Comparison of ENCODE assay signal across 31 mouse cellular contexts in genomic region chr8:70716521-70717400, GRCm38 (mm10). TPM values are rescaled to one million over a fixed set of nuclear protein-coding genes. Genes with fewer than 3 reads are reported as not detected.
DNase-seq lines count a peak whose midpoint lies in the region; ATAC-seq and TF ChIP-seq lines count a peak whose summit lies in the region.
"Had no signal": no experiment of that assay in that cellular context is flagged by ENCODE, and none has a peak within 500 bp of the region (broad histone marks: within the 10 kb centered on the region; RNA-seq: fewer than 3 reads in every experiment).

No protein-coding gene starts in this region.

- TF ChIP-seq EP300 in stomach, postnatal 0 days (optimal IDR thresholded peaks at IDR 0.05), result no peak

- TF ChIP-seq POLR2A in testis, adult 2 months (IDR thresholded peaks at IDR 0.05; ENCODE audit: control insufficient read depth, low read depth, low read length), result peak; percentile 29; the same call in 1 of the 2 replicates

- no peak for ATAC-seq in stomach, postnatal 0 days (ENCODE audit: low FRiP score, low TSS enrichment)
- ATAC-seq: forebrain, embryonic 15.5 days had no signal

- H3K9ac ChIP-seq in stomach, postnatal 0 days (ENCODE audit: low read length), result no peak overlapping the region
- H3K9ac ChIP-seq: embryonic facial prominence, embryonic 15.5 days; forebrain, embryonic 15.5 days; heart, embryonic 12.5 days; hindbrain, embryonic 12.5 days had no signal

- WGBS in stomach, postnatal 0 days, result 83% methylated on average over 40 of the region's 40 CpGs

- H3K27me3 ChIP-seq in testis, adult 2 months (ENCODE audit: control insufficient read depth, insufficient read depth, low read length), result no peaks in the 10 kb centered on the region
- H3K27me3 ChIP-seq in stomach, postnatal 0 days (ENCODE audit: control insufficient read depth, insufficient read depth, low read length), result no peaks in the 10 kb centered on the region
- H3K27me3 ChIP-seq: embryonic facial prominence, embryonic 15.5 days had no signal

- no peaks in the 10 kb centered on the region for H3K36me3 ChIP-seq in testis, adult 2 months (ENCODE audit: control insufficient read depth, insufficient read depth, low read length)
- H3K36me3 ChIP-seq in stomach, postnatal 0 days (ENCODE audit: control insufficient read depth, insufficient read depth, low read length), result no peaks in the 10 kb centered on the region
- H3K36me3 ChIP-seq: embryonic facial prominence, embryonic 15.5 days; forebrain, embryonic 15.5 days; heart, embryonic 12.5 days; hindbrain, embryonic 12.5 days; midbrain, embryonic 10.5 days had no signal

- DNase-seq in adrenal gland, postnatal 14 days, result peak; percentile 2
- no peak for DNase-seq in adrenal gland, postnatal 36 days
- peak; percentile 16 for DNase-seq in gastrocnemius, postnatal 10 days
- DNase-seq in gastrocnemius, postnatal 14 days, result no peak
- no peak for DNase-seq in testis, postnatal 14 days (ENCODE audit: low spot score)
- peak; percentile 12 for DNase-seq in stomach, postnatal 0 days (ENCODE audit: low spot score)
- no peak for DNase-seq in layer of hippocampus, postnatal 36 days
- DNase-seq: cerebellum, adult 11 months; heart, postnatal 10 days; kidney, adult 11 months; lung, adult 18-20 months; thymus, postnatal 25 days had no signal

- intact Hi-C loops in gastrocnemius, postnatal 14 days (cut with DNase I; ENCODE audit: low total_unique reads), result no loop called here

- no peaks in the 10 kb centered on the region; the same call in 1 of the 2 replicates for H3K4me1 ChIP-seq in testis, adult 2 months (ENCODE audit: control insufficient read depth, insufficient read depth, low read length)
- no peaks in the 10 kb centered on the region for H3K4me1 ChIP-seq in stomach, postnatal 0 days (replicated peaks; ENCODE audit: control insufficient read depth, insufficient read depth)
- H3K4me1 ChIP-seq: embryonic facial prominence, embryonic 15.5 days; forebrain, embryonic 15.5 days; heart, embryonic 12.5 days had no signal

- no peak overlapping the region for H3K4me2 ChIP-seq in stomach, postnatal 0 days (replicated peaks; ENCODE audit: low read depth)
- H3K4me2 ChIP-seq: embryonic facial prominence, embryonic 15.5 days; forebrain, embryonic 15.5 days; heart, embryonic 12.5 days; hindbrain, embryonic 12.5 days; liver, embryonic 11.5 days had no signal

- H3K27ac ChIP-seq in testis, adult 2 months (ENCODE audit: control insufficient read depth, insufficient read depth, low read depth, low read length), result no peak overlapping the region
- H3K27ac ChIP-seq in stomach, postnatal 0 days (replicated peaks), result no peak overlapping the region
- H3K27ac ChIP-seq: embryonic facial prominence, embryonic 15.5 days; forebrain, embryonic 15.5 days; hindbrain, embryonic 12.5 days; kidney, postnatal 0 days; midbrain, embryonic 10.5 days had no signal

- H3K4me3 ChIP-seq in testis, adult 2 months (ENCODE audit: control insufficient read depth, low read depth, low read length), result no peak overlapping the region
- H3K4me3 ChIP-seq in stomach, postnatal 0 days (ENCODE audit: low read depth, low read length), result no peak overlapping the region
- H3K4me3 ChIP-seq: embryonic facial prominence, embryonic 15.5 days; forebrain, embryonic 15.5 days; heart, embryonic 12.5 days; hindbrain, embryonic 12.5 days; midbrain, embryonic 10.5 days had no signal

- no peak for TF ChIP-seq CTCF in testis, adult 2 months (IDR thresholded peaks at IDR 0.05; ENCODE audit: control insufficient read depth, insufficient read depth, insufficient replicate concordance, low read depth, low read length)
- no peak for TF ChIP-seq CTCF in stomach, postnatal 0 days (IDR thresholded peaks at IDR 0.05; ENCODE audit: low read depth)

- no peaks in the 10 kb centered on the region for H3K9me3 ChIP-seq in stomach, postnatal 0 days (ENCODE audit: control insufficient read depth, low read length)
- H3K9me3 ChIP-seq: embryonic facial prominence, embryonic 15.5 days; forebrain, embryonic 15.5 days; heart, embryonic 12.5 days; hindbrain, embryonic 12.5 days; midbrain, embryonic 10.5 days had no signal

RNA-seq across cellular contexts. Expression of gene Gm3336, which starts 1.6 kb away (rescaled TPM):
- total RNA-seq in adrenal gland, postnatal 14 days (2021), result 0.70 TPM in 1 of 2 replicates, not detected in the other
- total RNA-seq in adrenal gland, postnatal 36 days (2021), result not detected
- not detected for total RNA-seq in gastrocnemius, postnatal 10 days (2021)
- not detected for total RNA-seq in gastrocnemius, postnatal 14 days (2021)
- 0.86 and 0.91 TPM in 2 replicates for polyA plus RNA-seq in testis, adult 2 months (2012; rRNA removed)
- polyA plus RNA-seq in stomach, postnatal 0 days (2015; fragmentation: Nextera tagmentation; extraction: Ambion mirVana), result 29.7 and 32.2 TPM in 2 replicates
- total RNA-seq in layer of hippocampus, postnatal 36 days (2021), result not detected
- total RNA-seq: adrenal gland, postnatal 4 days; common myeloid progenitor, adult 5-6 weeks; gastrocnemius, postnatal 4 days; heart, postnatal 10 days; layer of hippocampus, adult 18-20 months; layer of hippocampus, postnatal 14 days; left cerebral cortex, postnatal 10 days; midbrain, postnatal 0 days had no signal
- polyA plus RNA-seq: embryonic facial prominence, embryonic 15.5 days; forebrain, embryonic 15.5 days; heart, embryonic 12.5 days; hindbrain, embryonic 12.5 days; limb, embryonic 11.5 days; midbrain, embryonic 10.5 days; midbrain, postnatal 0 days; neural tube, embryonic 14.5 days had no signal

RNA-seq across cellular contexts. Expression of gene Pde4c, which starts 6.8 kb away (rescaled TPM):
- 1.9 TPM in 2 replicates for total RNA-seq in adrenal gland, postnatal 14 days (2021)
- 1 to 10 TPM in 1 of 2 experiments, under 1 TPM in 1; 0.33 to 1.2 TPM for total RNA-seq in adrenal gland, postnatal 36 days (2021)
- total RNA-seq in gastrocnemius, postnatal 10 days (2021), result 1 to 10 TPM; 2.5 to 3.0 TPM
- total RNA-seq in gastrocnemius, postnatal 14 days (2021), result 1 to 10 TPM; 2.9 to 3.4 TPM
- 1.1 TPM in 2 replicates for polyA plus RNA-seq in testis, adult 2 months (2012; rRNA removed)
- 0.27 and 0.35 TPM in 2 replicates for polyA plus RNA-seq in stomach, postnatal 0 days (2015; fragmentation: Nextera tagmentation; extraction: Ambion mirVana)
- 1 to 10 TPM; 1.5 to 2.4 TPM for total RNA-seq in layer of hippocampus, postnatal 36 days (2021)

RNA-seq across cellular contexts. Expression of gene Iqcn, which starts 13.5 kb away (rescaled TPM):
- total RNA-seq in adrenal gland, postnatal 14 days (2021), result 0.11 and 0.19 TPM in 2 replicates
- total RNA-seq in adrenal gland, postnatal 36 days (2021), result not detected
- not detected for total RNA-seq in gastrocnemius, postnatal 10 days (2021)
- total RNA-seq in gastrocnemius, postnatal 14 days (2021), result under 1 TPM in 1 of 2 experiments, not detected in 1; 0.04 TPM
- 286 and 302 TPM in 2 replicates for polyA plus RNA-seq in testis, adult 2 months (2012; rRNA removed)
- polyA plus RNA-seq in stomach, postnatal 0 days (2015; fragmentation: Nextera tagmentation; extraction: Ambion mirVana), result 0.05 TPM in 1 of 2 replicates, not detected in the other
- under 1 TPM; 0.08 to 0.10 TPM for total RNA-seq in layer of hippocampus, postnatal 36 days (2021)
- total RNA-seq: common myeloid progenitor, adult 5-6 weeks; gastrocnemius, postnatal 4 days; MEL had no signal
- polyA plus RNA-seq: hindbrain, embryonic 12.5 days; limb, embryonic 11.5 days; liver, embryonic 11.5 days; midbrain, embryonic 10.5 days; neural tube, embryonic 14.5 days; stomach, embryonic 16.5 days had no signal

RNA-seq across cellular contexts. Expression of gene Jund, which starts 18.0 kb away (rescaled TPM):
- total RNA-seq in adrenal gland, postnatal 14 days (2021), result 165 and 174 TPM in 2 replicates
- total RNA-seq in adrenal gland, postnatal 36 days (2021), result 100 to 1,000 TPM; 219 to 227 TPM
- 100 to 1,000 TPM in 1 of 2 experiments, 10 to 100 TPM in 1; 79.2 to 130 TPM for total RNA-seq in gastrocnemius, postnatal 10 days (2021)
- total RNA-seq in gastrocnemius, postnatal 14 days (2021), result 10 to 100 TPM; 73.5 to 87.4 TPM
- polyA plus RNA-seq in testis, adult 2 months (2012; rRNA removed), result 79.2 and 105 TPM in 2 replicates
- polyA plus RNA-seq in stomach, postnatal 0 days (2015; fragmentation: Nextera tagmentation; extraction: Ambion mirVana), result 78.3 and 108 TPM in 2 replicates
- 100 to 1,000 TPM; 157 to 183 TPM for total RNA-seq in layer of hippocampus, postnatal 36 days (2021)

RNA-seq across cellular contexts. Expression of gene Rab3a, which starts 37.7 kb away (rescaled TPM):
- total RNA-seq in adrenal gland, postnatal 14 days (2021), result 56.2 and 75.1 TPM in 2 replicates
- 10 to 100 TPM; 68.6 to 78.2 TPM for total RNA-seq in adrenal gland, postnatal 36 days (2021)
- total RNA-seq in gastrocnemius, postnatal 10 days (2021), result 10 to 100 TPM; 44.6 to 50.4 TPM
- total RNA-seq in gastrocnemius, postnatal 14 days (2021), result 10 to 100 TPM; 44.3 to 45.1 TPM
- polyA plus RNA-seq in testis, adult 2 months (2012; rRNA removed), result 7.9 and 8.2 TPM in 2 replicates
- polyA plus RNA-seq in stomach, postnatal 0 days (2015; fragmentation: Nextera tagmentation; extraction: Ambion mirVana), result 18.9 and 19.0 TPM in 2 replicates
- 100 to 1,000 TPM; 729 to 765 TPM for total RNA-seq in layer of hippocampus, postnatal 36 days (2021)

Comparison
In these comparisons a context has a peak if more than half of its experiments do, and no peak if none do; other contexts are left out.
1. DNase-seq: peak in adrenal gland, postnatal 14 days (single experiment), gastrocnemius, postnatal 10 days (single experiment) and stomach, postnatal 0 days (single experiment); none in adrenal gland, postnatal 36 days (0 of 2), gastrocnemius, postnatal 14 days (single experiment), testis, postnatal 14 days (single experiment) and layer of hippocampus, postnatal 36 days (0 of 2).